ENCODE assay signal across 8 mouse cellular contexts in the genomic region with DNA sequence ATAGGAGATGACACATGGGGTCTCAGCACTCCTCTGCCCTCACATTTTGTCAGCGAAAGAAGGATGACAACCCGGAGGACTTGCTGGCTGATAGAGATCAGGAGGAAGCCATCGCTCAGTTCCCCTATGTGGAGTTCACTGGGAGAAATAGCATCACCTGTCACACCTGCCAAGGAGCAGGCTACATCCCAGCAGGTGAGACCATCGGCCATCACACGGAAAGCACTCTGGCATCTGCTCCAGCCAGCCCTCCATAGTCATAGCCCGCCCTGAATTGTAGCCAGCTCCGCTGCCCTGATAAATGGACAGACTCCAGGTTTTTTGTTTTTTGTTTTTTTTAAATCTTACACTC. TPM values are rescaled to one million over a fixed set of nuclear protein-coding genes. Genes with fewer than 3 reads are reported as not detected.
DNase-seq lines count a peak whose midpoint lies in the region; ATAC-seq and TF ChIP-seq lines count a peak whose summit lies in the region.

No protein-coding gene starts in this region.

- ATAC-seq in heart, embryonic 11.5 days (replicated peaks; ENCODE audit: insufficient number of reproducible peaks, low FRiP score, low TSS enrichment) = 0 out of 2 replicates have a peak, but pooled peaks have one; percentile 46
- ATAC-seq in forebrain, embryonic 16.5 days = peak; percentile 18; the same call in 1 of the 2 replicates
- no peak for ATAC-seq in liver, postnatal 0 days

- no peak for DNase-seq in heart, postnatal 25 days (ENCODE audit: low spot score)
- no peak for DNase-seq in liver, postnatal 0 days
- no peak for DNase-seq in urinary bladder, adult 18-20 months (ENCODE audit: low spot score in 2 of 2)
- DNase-seq in retina, embryonic 14.5 days (ENCODE audit: low spot score) = no peak
- no peak for DNase-seq in thymus, postnatal 25 days

- no peak overlapping the region for H3K27ac ChIP-seq in heart, embryonic 11.5 days (ENCODE audit: low read depth, low read length)
- H3K27ac ChIP-seq in bone marrow macrophage, adult 2 months (ENCODE audit: insufficient read depth, low read depth, low read length) = peak overlapping the region; percentile 17
- no peak overlapping the region; the same call in 1 of the 2 replicates for H3K27ac ChIP-seq in forebrain, embryonic 16.5 days (ENCODE audit: low read length)
- H3K27ac ChIP-seq in liver, postnatal 0 days (ENCODE audit: low read depth) = no peak overlapping the region

- H3K27me3 ChIP-seq in heart, embryonic 11.5 days (ENCODE audit: control insufficient read depth, insufficient read depth, low read length) = no peaks in the 10 kb centered on the region
- H3K27me3 ChIP-seq in forebrain, embryonic 16.5 days (replicated peaks; ENCODE audit: control insufficient read depth, insufficient read depth, low read length) = no peaks in the 10 kb centered on the region
- no peaks in the 10 kb centered on the region for H3K27me3 ChIP-seq in liver, postnatal 0 days (ENCODE audit: insufficient read depth, low read length)

- 21% methylated on average over 7 of the region's 7 CpGs for WGBS in heart, embryonic 11.5 days (ENCODE audit: insufficient replicate concordance)
- 12% methylated on average over 7 of the region's 7 CpGs for WGBS in forebrain, embryonic 16.5 days
- 41% methylated on average over 7 of the region's 7 CpGs for WGBS in liver, postnatal 0 days (ENCODE audit: insufficient replicate concordance)

- peak overlapping the region; percentile 67 for H3K4me3 ChIP-seq in heart, embryonic 11.5 days (ENCODE audit: low read depth, low read length)
- peak overlapping the region; percentile 94 for H3K4me3 ChIP-seq in bone marrow macrophage, adult 2 months (ENCODE audit: insufficient read depth, low read length)
- peak overlapping the region; percentile 82 for H3K4me3 ChIP-seq in forebrain, embryonic 16.5 days (replicated peaks; ENCODE audit: low read length)
- peak overlapping the region; percentile 84 for H3K4me3 ChIP-seq in liver, postnatal 0 days (ENCODE audit: low read depth, low read length)

- H3K9ac ChIP-seq in heart, embryonic 11.5 days (ENCODE audit: low read depth, low read length) = peak overlapping the region; percentile 86
- peak overlapping the region; percentile 78 for H3K9ac ChIP-seq in forebrain, embryonic 16.5 days (replicated peaks; ENCODE audit: low read depth, low read length)
- H3K9ac ChIP-seq in liver, postnatal 0 days (replicated peaks) = peak overlapping the region; percentile 79; the same call in 1 of the 2 replicates

- H3K4me1 ChIP-seq in heart, embryonic 11.5 days (ENCODE audit: control insufficient read depth, insufficient read depth, low read length) = peaks cover 4% of the 10 kb centered on the region; the same call in 1 of the 2 replicates
- peaks cover 3% of the 10 kb centered on the region; the same call in 1 of the 2 replicates for H3K4me1 ChIP-seq in bone marrow macrophage, adult 2 months (ENCODE audit: control insufficient read depth, insufficient read depth, low read length)
- H3K4me1 ChIP-seq in forebrain, embryonic 16.5 days (replicated peaks; ENCODE audit: control insufficient read depth, insufficient read depth, low read length) = peaks cover 11% of the 10 kb centered on the region
- H3K4me1 ChIP-seq in liver, postnatal 0 days (ENCODE audit: insufficient read depth) = peaks cover 13% of the 10 kb centered on the region

- TF ChIP-seq POLR2A in bone marrow macrophage, adult 2 months (IDR thresholded peaks at IDR 0.05; ENCODE audit: borderline replicate concordance, low read depth, low read length) = no peak

- no peaks in the 10 kb centered on the region for H3K36me3 ChIP-seq in heart, embryonic 11.5 days (ENCODE audit: control insufficient read depth, insufficient read depth, low read length)
- no peaks in the 10 kb centered on the region; the same call in 1 of the 2 replicates for H3K36me3 ChIP-seq in forebrain, embryonic 16.5 days (ENCODE audit: control insufficient read depth, insufficient read depth)
- H3K36me3 ChIP-seq in liver, postnatal 0 days (replicated peaks; ENCODE audit: insufficient read depth, low read length) = 0 out of 2 replicates have a peak, but pooled peaks cover 4% of the 10 kb centered on the region

- H3K4me2 ChIP-seq in heart, embryonic 11.5 days = peak overlapping the region; percentile 91
- H3K4me2 ChIP-seq in forebrain, embryonic 16.5 days (ENCODE audit: low read length) = peak overlapping the region; percentile 83
- H3K4me2 ChIP-seq in liver, postnatal 0 days (ENCODE audit: low read depth, low read length) = peak overlapping the region; percentile 96

- no peak for TF ChIP-seq CTCF in bone marrow macrophage, adult 2 months (IDR thresholded peaks at IDR 0.05; ENCODE audit: low read depth, low read length)
- TF ChIP-seq CTCF in liver, postnatal 0 days (IDR thresholded peaks at IDR 0.05; ENCODE audit: low read depth) = no peak

- intact Hi-C loops in heart, postnatal 25 days (cut with DNase I) = loop anchor here (10.0 kb wide), 1 partner anchor 210 kb away; no protein-coding TSS in a partner anchor

- H3K9me3 ChIP-seq in heart, embryonic 11.5 days (replicated peaks; ENCODE audit: control insufficient read depth, low read length) = no peaks in the 10 kb centered on the region
- no peaks in the 10 kb centered on the region for H3K9me3 ChIP-seq in forebrain, embryonic 16.5 days (ENCODE audit: control insufficient read depth, low read length)
- H3K9me3 ChIP-seq in liver, postnatal 0 days (ENCODE audit: low read length) = no peaks in the 10 kb centered on the region

- no peak for TF ChIP-seq EP300 in liver, postnatal 0 days (IDR thresholded peaks at IDR 0.05; ENCODE audit: low read depth)

RNA-seq across cellular contexts. Expression of a gene that starts 0.8 kb away (rescaled TPM):
- 30.1 and 34.9 TPM in 2 replicates for polyA plus RNA-seq in heart, embryonic 11.5 days (2014; fragmentation: Nextera tagmentation; extraction: Ambion mirVana)
- total RNA-seq in heart, postnatal 25 days (2021) = 10 to 100 TPM; 10.9 to 15.3 TPM
- polyA plus RNA-seq in bone marrow macrophage, adult 2 months (2012; ENCODE audit: insufficient read depth, insufficient read length, missing spikeins) = 60.3 and 70.3 TPM in 2 replicates
- polyA plus RNA-seq in forebrain, embryonic 16.5 days (2015; fragmentation: Nextera tagmentation; extraction: Ambion mirVana) = 64.8 and 66.9 TPM in 2 replicates
- 16.1 and 16.4 TPM in 2 replicates for polyA plus RNA-seq in liver, postnatal 0 days (2015; fragmentation: Nextera tagmentation; extraction: Ambion mirVana)

RNA-seq across cellular contexts. Expression of a gene that starts 39.7 kb away (rescaled TPM):
- polyA plus RNA-seq in heart, embryonic 11.5 days (2014; fragmentation: Nextera tagmentation; extraction: Ambion mirVana) = 61.9 and 80.7 TPM in 2 replicates
- total RNA-seq in heart, postnatal 25 days (2021) = under 1 TPM; 0.36 to 0.52 TPM
- polyA plus RNA-seq in bone marrow macrophage, adult 2 months (2012; ENCODE audit: insufficient read depth, insufficient read length, missing spikeins) = 0.87 and 1.0 TPM in 2 replicates
- polyA plus RNA-seq in forebrain, embryonic 16.5 days (2015; fragmentation: Nextera tagmentation; extraction: Ambion mirVana) = 16.6 and 35.1 TPM in 2 replicates
- 0.12 TPM in 1 of 2 replicates, not detected in the other for polyA plus RNA-seq in liver, postnatal 0 days (2015; fragmentation: Nextera tagmentation; extraction: Ambion mirVana)

RNA-seq across cellular contexts. Expression of a gene that starts 54.4 kb away (rescaled TPM):
- polyA plus RNA-seq in heart, embryonic 11.5 days (2014; fragmentation: Nextera tagmentation; extraction: Ambion mirVana) = 0.62 and 0.72 TPM in 2 replicates
- 1 to 10 TPM; 1.5 to 2.5 TPM for total RNA-seq in heart, postnatal 25 days (2021)
- 0.45 and 0.82 TPM in 2 replicates for polyA plus RNA-seq in bone marrow macrophage, adult 2 months (2012; ENCODE audit: insufficient read depth, insufficient read length, missing spikeins)
- 0.20 TPM in 1 of 2 replicates, not detected in the other for polyA plus RNA-seq in forebrain, embryonic 16.5 days (2015; fragmentation: Nextera tagmentation; extraction: Ambion mirVana)
- polyA plus RNA-seq in liver, postnatal 0 days (2015; fragmentation: Nextera tagmentation; extraction: Ambion mirVana) = 0.07 and 0.25 TPM in 2 replicates
